Mouse (Mus musculus) liver, postnatal 0 days (tissue): ENCODE data around the gene Osbp.

Experiments
- CTCF ChIP-seq: sonication (generic); IDR thresholded peaks from 2 replicates; pipeline ENCODE4 v1.5.1; 2016; ENCODE audit warnings: antibody characterized with exemption, low read depth
- EP300 ChIP-seq: IDR thresholded peaks from 2 replicates; pipeline ENCODE4 v1.6.1; 2016; ENCODE audit warnings: antibody characterized with exemption, low read depth, mild to moderate bottlenecking

GRCm38 (mm10) chr19:11966201-11966636 lies 478 bp downstream of the Osbp start:
- TF ChIP-seq EP300 (no peak), CTCF (no peak)
